Mouse (Mus musculus): ENCODE measurements around the gene Olfr1396. TPM values are rescaled to one million over a fixed set of nuclear protein-coding genes. Genes with fewer than 3 reads are reported as not detected.

Gene Olfr1396
- polyA plus RNA-seq, 1 experiment from 2014 or later, result not detected

DNA sequence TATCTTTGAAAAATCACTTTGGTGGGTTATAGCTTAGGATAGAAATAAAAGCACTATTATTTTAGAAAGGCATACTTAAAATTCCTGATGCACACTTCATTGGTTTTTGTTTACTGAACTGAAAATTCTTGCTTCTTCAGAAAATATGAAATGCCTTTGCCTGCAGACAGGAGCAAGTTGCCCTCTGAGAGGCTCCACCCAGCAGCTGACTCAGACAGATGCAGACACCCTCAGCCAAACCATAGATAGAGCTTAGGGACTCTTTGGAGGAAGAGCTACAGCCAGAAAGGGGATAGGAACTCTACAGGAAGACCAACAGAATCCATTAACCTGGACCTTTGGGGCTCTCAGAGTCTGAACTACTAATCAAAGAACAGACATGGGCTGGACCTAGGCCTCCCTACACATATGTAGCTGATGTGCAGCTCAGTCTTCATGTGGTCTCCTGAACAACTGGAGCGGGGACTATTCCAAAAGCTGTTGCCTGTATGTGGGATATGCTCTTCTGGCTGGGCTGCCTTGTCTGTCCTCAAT is 22.6 kb downstream of the Olfr1396 start:
- H3K9ac ChIP-seq (replicated peaks; ENCODE audit: low read depth), result no peak overlapping the region
- H3K4me1 ChIP-seq (ENCODE audit: insufficient read depth, low read depth, low read length), result 0 out of 2 replicates have a peak, but pooled peaks cover 7% of the 10 kb centered on the region
- H3K4me3 ChIP-seq (ENCODE audit: low read depth, low read length), result no peak overlapping the region
- H3K4me2 ChIP-seq (replicated peaks; ENCODE audit: low read depth, low read length), result no peak overlapping the region
- WGBS, result 88% methylated on average over 1 of the region's 1 CpGs
- H3K9me3 ChIP-seq (ENCODE audit: low read length), result no peaks in the 10 kb centered on the region
- DNase-seq (ENCODE audit: low spot score) (no peak), ATAC-seq (no peak)
- no peaks in the 10 kb centered on the region for H3K36me3 ChIP-seq (ENCODE audit: insufficient read depth, low read length)
- TF ChIP-seq CTCF (IDR thresholded peaks at IDR 0.05), result no peak
- TF ChIP-seq EP300 (IDR thresholded peaks at IDR 0.05), result no peak
- H3K27me3 ChIP-seq (replicated peaks; ENCODE audit: insufficient read depth, low read length), result no peaks in the 10 kb centered on the region
- no peak overlapping the region for H3K27ac ChIP-seq (ENCODE audit: low read length)

DNA sequence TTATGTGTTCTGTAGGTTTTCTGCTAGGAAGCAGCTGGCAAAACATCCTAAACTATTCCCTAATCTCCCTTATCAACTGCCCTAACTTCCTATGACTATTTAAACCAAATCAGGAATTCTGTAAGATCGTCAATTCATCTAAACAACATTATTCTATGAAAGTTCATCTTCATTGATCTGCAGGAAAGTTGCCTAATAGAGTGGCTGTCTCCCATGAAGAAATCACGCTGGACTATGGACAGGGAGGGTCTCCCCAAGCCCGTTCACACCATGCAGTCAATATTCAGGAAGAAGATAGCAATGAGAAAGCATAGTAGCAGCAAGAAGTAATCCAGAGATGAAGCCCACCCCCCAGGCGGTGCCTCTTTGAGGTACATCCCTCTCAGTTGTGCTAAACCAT is 23.5 kb downstream of the Olfr1396 start:
- DNase-seq (ENCODE audit: low spot score) (no peak), ATAC-seq (no peak)
- H3K9ac ChIP-seq (replicated peaks; ENCODE audit: low read depth), result no peak overlapping the region
- H3K4me1 ChIP-seq (ENCODE audit: insufficient read depth, low read depth, low read length), result 0 out of 2 replicates have a peak, but pooled peaks cover 10% of the 10 kb centered on the region
- H3K4me2 ChIP-seq (replicated peaks; ENCODE audit: low read depth, low read length), result no peak overlapping the region
- no peak overlapping the region for H3K27ac ChIP-seq (ENCODE audit: low read length)
- H3K27me3 ChIP-seq (replicated peaks; ENCODE audit: insufficient read depth, low read length), result no peaks in the 10 kb centered on the region
- no peaks in the 10 kb centered on the region for H3K36me3 ChIP-seq (ENCODE audit: insufficient read depth, low read length)
- H3K9me3 ChIP-seq (ENCODE audit: low read length), result no peaks in the 10 kb centered on the region
- H3K4me3 ChIP-seq (ENCODE audit: low read depth, low read length), result no peak overlapping the region
- TF ChIP-seq EP300 (IDR thresholded peaks at IDR 0.05) (no peak), CTCF (IDR thresholded peaks at IDR 0.05) (no peak)
- WGBS, result 57% methylated on average over 4 of the region's 4 CpGs

DNA sequence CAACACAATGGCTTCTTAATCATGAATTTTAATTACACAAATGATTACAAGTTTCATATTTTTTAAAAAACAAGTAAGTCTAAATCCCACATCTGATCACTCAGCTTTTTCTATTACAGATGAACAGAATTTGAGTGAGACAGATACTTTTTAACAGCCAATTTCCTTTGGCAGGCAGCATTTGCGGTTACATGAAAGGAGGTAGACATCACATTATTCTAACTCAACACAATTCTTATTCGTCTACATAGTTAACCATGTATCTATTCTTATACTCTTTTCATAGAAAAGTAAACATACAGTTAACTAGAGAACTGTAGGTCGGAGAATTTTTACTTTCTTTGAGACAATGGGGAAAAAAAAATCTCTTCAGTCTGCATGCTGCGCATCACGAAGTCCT is 24.1 kb downstream of the Olfr1396 start:
- Histone ChIP-seq H3K36me3 (ENCODE audit: insufficient read depth, low read length) (no peaks in the 10 kb centered on the region), H3K9me3 (ENCODE audit: low read length) (no peaks in the 10 kb centered on the region), H3K27ac (ENCODE audit: low read length) (no peak overlapping the region), H3K9ac (replicated peaks; ENCODE audit: low read depth) (no peak overlapping the region), H3K4me1 (ENCODE audit: insufficient read depth, low read depth, low read length) (0 out of 2 replicates have a peak, but pooled peaks cover 10% of the 10 kb centered on the region), H3K4me3 (ENCODE audit: low read depth, low read length) (no peak overlapping the region), H3K4me2 (replicated peaks; ENCODE audit: low read depth, low read length) (no peak overlapping the region), H3K27me3 (replicated peaks; ENCODE audit: insufficient read depth, low read length) (no peaks in the 10 kb centered on the region)
- ATAC-seq, result no peak
- no peak for DNase-seq (ENCODE audit: low spot score)
- TF ChIP-seq EP300 (IDR thresholded peaks at IDR 0.05) (no peak), CTCF (IDR thresholded peaks at IDR 0.05) (no peak)
- 73% methylated on average over 5 of the region's 5 CpGs for WGBS

DNA sequence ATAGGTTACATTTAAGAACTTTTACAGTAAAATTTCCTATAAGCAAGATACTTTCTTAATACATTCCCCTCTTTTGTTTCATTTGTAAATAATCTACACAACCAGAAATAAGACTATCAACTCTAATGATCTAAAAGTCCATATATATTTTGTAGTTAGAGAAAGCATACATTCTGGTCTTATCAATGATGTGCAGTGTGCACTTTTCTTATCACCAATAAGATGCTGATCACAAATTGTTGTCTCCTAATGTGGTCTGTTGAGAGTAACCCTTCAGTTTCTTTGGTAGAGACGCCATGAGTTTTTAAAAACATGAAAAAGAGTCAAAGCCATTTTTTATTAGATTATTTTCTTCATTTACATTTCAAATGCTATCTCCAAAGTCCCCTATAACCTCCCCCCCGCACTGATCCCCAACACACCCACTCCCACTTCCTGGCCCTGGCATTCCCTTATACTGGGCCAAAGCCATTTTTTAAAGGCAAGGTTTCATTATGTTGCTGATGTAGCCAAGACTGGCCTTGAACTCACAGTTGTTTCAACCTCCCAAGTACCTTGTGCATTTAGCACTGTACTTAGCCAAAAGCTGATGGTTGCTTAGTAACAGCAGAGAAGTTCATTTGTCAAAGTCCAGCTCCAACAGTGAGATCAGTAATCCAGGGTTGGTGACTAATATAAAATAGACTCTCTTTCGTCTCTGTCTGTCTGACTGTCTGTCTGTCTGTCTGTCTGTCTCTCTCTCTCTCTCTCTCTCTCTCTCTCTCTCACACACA is 24.8 kb downstream of the Olfr1396 start:
- H3K36me3 ChIP-seq (ENCODE audit: insufficient read depth, low read length), result no peaks in the 10 kb centered on the region
- TF ChIP-seq EP300 (IDR thresholded peaks at IDR 0.05), result no peak
- no peak for TF ChIP-seq CTCF (IDR thresholded peaks at IDR 0.05)
- H3K4me3 ChIP-seq (ENCODE audit: low read depth, low read length), result no peak overlapping the region
- H3K27me3 ChIP-seq (replicated peaks; ENCODE audit: insufficient read depth, low read length), result no peaks in the 10 kb centered on the region
- H3K27ac ChIP-seq (ENCODE audit: low read length), result no peak overlapping the region
- ATAC-seq, result no peak
- H3K9ac ChIP-seq (replicated peaks; ENCODE audit: low read depth), result no peak overlapping the region
- H3K4me1 ChIP-seq (ENCODE audit: insufficient read depth, low read depth, low read length), result 0 out of 2 replicates have a peak, but pooled peaks cover 10% of the 10 kb centered on the region
- no peak overlapping the region for H3K4me2 ChIP-seq (replicated peaks; ENCODE audit: low read depth, low read length)
- DNase-seq (ENCODE audit: low spot score), result no peak
- H3K9me3 ChIP-seq (ENCODE audit: low read length), result no peaks in the 10 kb centered on the region
- 82% methylated on average over 3 of the region's 3 CpGs for WGBS

DNA sequence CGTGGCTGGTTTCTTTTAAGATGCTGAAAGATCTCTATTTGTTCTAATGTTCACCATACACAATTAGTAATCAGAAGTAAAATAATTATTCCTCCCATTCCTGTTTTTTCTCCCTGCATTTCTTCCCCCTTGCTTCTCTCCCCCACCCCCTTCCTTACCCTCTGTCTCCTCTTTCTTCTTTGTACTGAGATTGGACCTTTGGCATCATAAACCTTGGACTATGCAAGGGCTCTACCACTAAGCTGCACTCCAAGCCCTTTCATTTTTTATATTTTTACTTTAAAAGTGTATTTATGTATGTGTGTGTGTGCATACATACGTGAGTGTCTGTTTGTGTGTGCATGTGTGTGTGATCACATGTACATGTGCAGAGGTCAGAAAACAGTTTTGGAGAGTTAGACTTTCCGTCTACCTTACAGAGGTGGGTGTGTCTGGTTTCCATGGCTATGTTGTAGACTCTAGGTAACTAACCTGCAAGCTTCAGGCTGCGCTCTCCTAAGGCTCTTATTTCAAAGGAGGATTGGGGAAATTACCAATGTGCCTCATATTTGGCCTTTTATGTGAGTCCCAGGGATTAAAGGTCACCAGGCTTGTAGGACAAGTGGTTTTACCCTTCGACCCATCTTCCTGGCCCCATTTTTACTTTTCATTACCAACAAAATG is 25.6 kb downstream of the Olfr1396 start:
- Histone ChIP-seq H3K27ac (ENCODE audit: low read length) (no peak overlapping the region), H3K9me3 (ENCODE audit: low read length) (no peaks in the 10 kb centered on the region), H3K4me1 (ENCODE audit: insufficient read depth, low read depth, low read length) (peaks cover 10% of the 10 kb centered on the region; the same call in 1 of the 2 replicates), H3K36me3 (ENCODE audit: insufficient read depth, low read length) (no peaks in the 10 kb centered on the region), H3K27me3 (replicated peaks; ENCODE audit: insufficient read depth, low read length) (no peaks in the 10 kb centered on the region), H3K9ac (replicated peaks; ENCODE audit: low read depth) (no peak overlapping the region), H3K4me2 (replicated peaks; ENCODE audit: low read depth, low read length) (no peak overlapping the region), H3K4me3 (ENCODE audit: low read depth, low read length) (no peak overlapping the region)
- no peak for TF ChIP-seq CTCF (IDR thresholded peaks at IDR 0.05)
- no peak for TF ChIP-seq EP300 (IDR thresholded peaks at IDR 0.05)
- 71% methylated on average over 5 of the region's 5 CpGs for WGBS
- DNase-seq (ENCODE audit: low spot score) (no peak), ATAC-seq (no peak; the same call in 1 of the 2 replicates)

Measured in lung, postnatal 0 days (tissue).